Mouse (Mus musculus): ENCODE results near the gene V1ra8. TPM values are rescaled to one million over a fixed set of nuclear protein-coding genes. Genes with fewer than 3 reads are reported as not detected.

V1ra8 gene
- polyA plus RNA-seq, 1 experiment from 2014 or later: not detected

Other genes with a start within 250 kb of the V1ra8 start
- gene Vmn1r46, start 233.5 kb upstream of the V1ra8 start, polyA plus RNA-seq (2014; fragmentation: Nextera tagmentation; extraction: Ambion mirVana): not detected in 2 replicates
- gene Vmn1r47, start 186.6 kb upstream of the V1ra8 start, polyA plus RNA-seq (2014; fragmentation: Nextera tagmentation; extraction: Ambion mirVana): not detected in 2 replicates
- not detected in 2 replicates for gene Vmn1r48, start 166.0 kb upstream of the V1ra8 start, polyA plus RNA-seq (2014; fragmentation: Nextera tagmentation; extraction: Ambion mirVana)
- gene Vmn1r49, start 124.3 kb upstream of the V1ra8 start, polyA plus RNA-seq (2014; fragmentation: Nextera tagmentation; extraction: Ambion mirVana): not detected in 2 replicates
- gene Vmn1r50, start 101.4 kb upstream of the V1ra8 start, polyA plus RNA-seq (2014; fragmentation: Nextera tagmentation; extraction: Ambion mirVana): not detected in 2 replicates
- gene Vmn1r51, start 80.2 kb upstream of the V1ra8 start, polyA plus RNA-seq (2014; fragmentation: Nextera tagmentation; extraction: Ambion mirVana): not detected in 2 replicates
- not detected in 2 replicates for gene Vmn1r52, start 28.0 kb upstream of the V1ra8 start, polyA plus RNA-seq (2014; fragmentation: Nextera tagmentation; extraction: Ambion mirVana)
- not detected in 2 replicates for gene Vmn1r53, start 21.6 kb downstream of the V1ra8 start, polyA plus RNA-seq (2014; fragmentation: Nextera tagmentation; extraction: Ambion mirVana)
- not detected in 2 replicates for gene Vmn1r54, start 43.5 kb downstream of the V1ra8 start, polyA plus RNA-seq (2014; fragmentation: Nextera tagmentation; extraction: Ambion mirVana)
- gene BC048671, start 98.4 kb downstream of the V1ra8 start, polyA plus RNA-seq (2014; fragmentation: Nextera tagmentation; extraction: Ambion mirVana): not detected in 2 replicates
- 16.7 and 17.4 TPM in 2 replicates for gene Chst13, start 122.4 kb downstream of the V1ra8 start, polyA plus RNA-seq (2014; fragmentation: Nextera tagmentation; extraction: Ambion mirVana)
- gene Uroc1, start 130.5 kb downstream of the V1ra8 start, polyA plus RNA-seq (2014; fragmentation: Nextera tagmentation; extraction: Ambion mirVana): 2.6 and 3.0 TPM in 2 replicates
- gene Zxdc, start 166.7 kb downstream of the V1ra8 start, polyA plus RNA-seq (2014; fragmentation: Nextera tagmentation; extraction: Ambion mirVana): 6.6 and 6.9 TPM in 2 replicates
- gene Cfap100, start 226.0 kb downstream of the V1ra8 start, polyA plus RNA-seq (2014; fragmentation: Nextera tagmentation; extraction: Ambion mirVana): 0.18 TPM in 2 replicates